16 mouse cellular contexts compared by ENCODE assay signal in the genomic region with DNA sequence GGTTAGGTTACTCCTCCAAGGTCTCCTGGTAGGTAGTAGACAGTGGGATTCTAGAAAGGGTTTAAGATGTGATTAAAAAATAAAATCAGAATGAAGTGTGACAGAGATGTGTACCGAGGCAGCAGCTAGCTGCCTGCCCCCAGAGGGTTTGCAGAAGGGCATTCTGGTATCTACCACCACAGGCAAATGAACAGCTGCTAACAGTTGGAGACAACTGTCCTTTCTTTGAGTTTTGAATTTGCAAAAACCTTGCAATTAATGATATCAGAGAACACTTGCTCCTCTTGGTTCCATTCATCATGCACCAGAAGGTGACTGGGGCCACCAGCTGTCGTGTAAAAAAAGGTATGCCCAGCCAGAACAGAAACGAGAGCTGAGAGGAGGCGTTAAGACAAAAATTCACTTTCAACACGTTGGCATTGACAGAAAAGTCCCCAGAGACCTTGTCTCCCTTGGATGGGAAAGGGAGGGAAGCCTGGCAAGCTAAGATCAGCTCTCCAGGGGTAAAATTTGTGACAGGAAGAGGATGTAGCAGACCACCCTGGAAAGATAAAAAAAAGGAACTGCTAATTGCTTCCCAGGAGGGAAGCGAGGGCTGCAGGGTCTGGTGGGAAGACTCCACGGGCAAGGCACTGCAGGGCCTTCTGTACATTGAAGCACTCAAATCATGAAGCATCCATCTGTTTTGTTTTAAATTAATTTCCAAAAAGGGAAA. TPM values are rescaled to one million over a fixed set of nuclear protein-coding genes. Genes with fewer than 3 reads are reported as not detected.
A peak's percentile ranks its signal among the peaks of the same experiment; 100 is the strongest.
DNase-seq lines count a peak whose midpoint lies in the region; ATAC-seq and TF ChIP-seq lines count a peak whose summit lies in the region.
"Had no signal": no experiment of that assay in that cellular context is flagged by ENCODE, and none has a peak within 500 bp of the region (broad histone marks: within the 10 kb centered on the region; RNA-seq: fewer than 3 reads in every experiment).

No protein-coding gene starts in this region.

- H3K9ac ChIP-seq in forebrain, embryonic 14.5 days (ENCODE audit: low read length) = no peak overlapping the region
- H3K9ac ChIP-seq in forebrain, embryonic 11.5 days (ENCODE audit: low read length) = no peak overlapping the region
- H3K9ac ChIP-seq in midbrain, embryonic 13.5 days (replicated peaks) = no peak overlapping the region
- H3K9ac ChIP-seq in midbrain, embryonic 11.5 days (ENCODE audit: low read length) = no peak overlapping the region
- H3K9ac ChIP-seq in forebrain, embryonic 16.5 days (replicated peaks; ENCODE audit: low read depth, low read length) = no peak overlapping the region
- H3K9ac ChIP-seq: kidney, embryonic 15.5 days; lung, embryonic 15.5 days had no signal

- no peak overlapping the region for H3K4me2 ChIP-seq in forebrain, embryonic 14.5 days (ENCODE audit: low read length)
- no peak overlapping the region for H3K4me2 ChIP-seq in forebrain, embryonic 11.5 days (ENCODE audit: low read depth, low read length, severe bottlenecking)
- H3K4me2 ChIP-seq in midbrain, embryonic 13.5 days (replicated peaks) = no peak overlapping the region
- H3K4me2 ChIP-seq in midbrain, embryonic 11.5 days = no peak overlapping the region
- no peak overlapping the region for H3K4me2 ChIP-seq in forebrain, embryonic 16.5 days (ENCODE audit: low read length)
- H3K4me2 ChIP-seq in myocyte (ENCODE audit: low read depth) = peak overlapping the region; percentile 73
- H3K4me2 ChIP-seq: kidney, embryonic 15.5 days; lung, embryonic 15.5 days had no signal

- no peaks in the 10 kb centered on the region for H3K9me3 ChIP-seq in forebrain, embryonic 14.5 days (replicated peaks; ENCODE audit: control insufficient read depth, low read length)
- no peaks in the 10 kb centered on the region for H3K9me3 ChIP-seq in forebrain, embryonic 11.5 days (ENCODE audit: control insufficient read depth, low read length)
- no peaks in the 10 kb centered on the region for H3K9me3 ChIP-seq in midbrain, embryonic 13.5 days
- no peaks in the 10 kb centered on the region for H3K9me3 ChIP-seq in midbrain, embryonic 11.5 days (ENCODE audit: control insufficient read depth, low read length)
- H3K9me3 ChIP-seq in forebrain, embryonic 16.5 days (ENCODE audit: control insufficient read depth, low read length) = no peaks in the 10 kb centered on the region
- H3K9me3 ChIP-seq: kidney, embryonic 15.5 days; lung, embryonic 15.5 days had no signal

- peaks cover 8% of the 10 kb centered on the region; the same call in 1 of the 2 replicates for H3K4me1 ChIP-seq in forebrain, embryonic 14.5 days (ENCODE audit: control insufficient read depth, insufficient read depth, low read length)
- no peaks in the 10 kb centered on the region for H3K4me1 ChIP-seq in forebrain, embryonic 11.5 days (replicated peaks; ENCODE audit: control insufficient read depth, insufficient read depth, low read length)
- H3K4me1 ChIP-seq in midbrain, embryonic 13.5 days (replicated peaks) = peaks cover 6% of the 10 kb centered on the region; the same call in 1 of the 2 replicates
- no peaks in the 10 kb centered on the region for H3K4me1 ChIP-seq in midbrain, embryonic 11.5 days (ENCODE audit: control insufficient read depth, insufficient read depth, low read length)
- peaks cover 9% of the 10 kb centered on the region for H3K4me1 ChIP-seq in forebrain, embryonic 16.5 days (replicated peaks; ENCODE audit: control insufficient read depth, insufficient read depth, low read length)

- H3K27ac ChIP-seq in forebrain, embryonic 14.5 days (ENCODE audit: low read depth, low read length) = peak overlapping the region; percentile 68; the same call in 1 of the 2 replicates
- no peak overlapping the region for H3K27ac ChIP-seq in forebrain, embryonic 11.5 days (ENCODE audit: low read depth, low read length)
- H3K27ac ChIP-seq in midbrain, embryonic 13.5 days = 0 out of 2 replicates have a peak overlapping the region, but pooled peaks have one; percentile 5
- no peak overlapping the region for H3K27ac ChIP-seq in midbrain, embryonic 11.5 days (ENCODE audit: low read depth, low read length)
- peak overlapping the region; percentile 50 for H3K27ac ChIP-seq in forebrain, embryonic 16.5 days (ENCODE audit: low read length)
- H3K27ac ChIP-seq: kidney, embryonic 15.5 days; lung, embryonic 15.5 days had no signal

- H3K79me2 ChIP-seq in myocyte (ENCODE audit: control insufficient read depth, insufficient read depth) = no peaks in the 10 kb centered on the region

- intact Hi-C loops in left cerebral cortex, postnatal 14 days (cut with DNase I) = no loop called here

- H3K4me3 ChIP-seq in forebrain, embryonic 14.5 days (ENCODE audit: low read depth, low read length) = no peak overlapping the region
- H3K4me3 ChIP-seq in forebrain, embryonic 11.5 days (ENCODE audit: low read depth, low read length) = no peak overlapping the region
- no peak overlapping the region for H3K4me3 ChIP-seq in midbrain, embryonic 13.5 days (replicated peaks)
- no peak overlapping the region for H3K4me3 ChIP-seq in midbrain, embryonic 11.5 days (ENCODE audit: low read depth, low read length)
- H3K4me3 ChIP-seq in forebrain, embryonic 16.5 days (replicated peaks; ENCODE audit: low read length) = no peak overlapping the region
- H3K4me3 ChIP-seq in myocyte = no peak overlapping the region
- H3K4me3 ChIP-seq: kidney, embryonic 15.5 days; lung, embryonic 15.5 days had no signal

- TF ChIP-seq POLR2A in myocyte (IDR thresholded peaks at IDR 0.05; ENCODE audit: insufficient read length, low read depth) = no peak

- peak; percentile 56 for DNase-seq in forebrain, embryonic 14.5 days (ENCODE audit: low spot score)
- no peak for DNase-seq in forebrain, embryonic 11.5 days (ENCODE audit: low spot score)
- no peak for DNase-seq in midbrain, embryonic 11.5 days (ENCODE audit: low spot score, missing footprints)
- no peak for DNase-seq in adrenal gland, postnatal 14 days
- no peak for DNase-seq in left cerebral cortex, postnatal 14 days (ENCODE audit: low spot score in 2 of 2)
- DNase-seq: adrenal gland, adult 8-10 months; cerebellum, adult 18-20 months; gastrocnemius, postnatal 25 days; heart, postnatal 36 days; thymus, postnatal 25 days had no signal

- peak; percentile 67 for ATAC-seq in forebrain, embryonic 14.5 days
- ATAC-seq in forebrain, embryonic 11.5 days (replicated peaks; ENCODE audit: low FRiP score) = no peak
- peak; percentile 50; the same call in 1 of the 2 replicates for ATAC-seq in midbrain, embryonic 13.5 days
- ATAC-seq in midbrain, embryonic 11.5 days (ENCODE audit: low FRiP score) = no peak
- ATAC-seq in forebrain, embryonic 16.5 days = no peak
- ATAC-seq: Patski had no signal

- H3ac ChIP-seq in myocyte (ENCODE audit: control insufficient read depth, insufficient read length) = no peak overlapping the region

- 35% methylated on average over 7 of the region's 7 CpGs for WGBS in forebrain, embryonic 14.5 days
- WGBS in forebrain, embryonic 11.5 days = 56% methylated on average over 7 of the region's 7 CpGs
- 37% methylated on average over 7 of the region's 7 CpGs for WGBS in midbrain, embryonic 13.5 days
- 58% methylated on average over 7 of the region's 7 CpGs for WGBS in midbrain, embryonic 11.5 days
- WGBS in forebrain, embryonic 16.5 days = 29% methylated on average over 7 of the region's 7 CpGs

- no peaks in the 10 kb centered on the region for H3K36me3 ChIP-seq in forebrain, embryonic 14.5 days (ENCODE audit: control insufficient read depth, insufficient read depth, low read length)
- no peaks in the 10 kb centered on the region for H3K36me3 ChIP-seq in forebrain, embryonic 11.5 days (ENCODE audit: control insufficient read depth, insufficient read depth, low read length)
- H3K36me3 ChIP-seq in midbrain, embryonic 13.5 days = no peaks in the 10 kb centered on the region
- H3K36me3 ChIP-seq in midbrain, embryonic 11.5 days (ENCODE audit: control insufficient read depth, insufficient read depth, low read length) = no peaks in the 10 kb centered on the region
- H3K36me3 ChIP-seq in forebrain, embryonic 16.5 days (ENCODE audit: control insufficient read depth, insufficient read depth) = no peaks in the 10 kb centered on the region
- H3K36me3 ChIP-seq in myocyte (ENCODE audit: control insufficient read depth, insufficient read depth) = peaks cover 1% of the 10 kb centered on the region
- H3K36me3 ChIP-seq: kidney, embryonic 15.5 days; lung, embryonic 15.5 days had no signal

- H3K27me3 ChIP-seq in forebrain, embryonic 14.5 days (replicated peaks; ENCODE audit: control insufficient read depth, insufficient read depth, low read length) = no peaks in the 10 kb centered on the region
- H3K27me3 ChIP-seq in forebrain, embryonic 11.5 days (ENCODE audit: control insufficient read depth, insufficient read depth, low read length) = no peaks in the 10 kb centered on the region
- no peaks in the 10 kb centered on the region for H3K27me3 ChIP-seq in midbrain, embryonic 13.5 days
- no peaks in the 10 kb centered on the region for H3K27me3 ChIP-seq in midbrain, embryonic 11.5 days (ENCODE audit: control insufficient read depth, insufficient read depth, low read length)
- no peaks in the 10 kb centered on the region for H3K27me3 ChIP-seq in forebrain, embryonic 16.5 days (replicated peaks; ENCODE audit: control insufficient read depth, insufficient read depth, low read length)
- H3K27me3 ChIP-seq in myocyte (ENCODE audit: control insufficient read depth, insufficient read depth, insufficient read length) = no peaks in the 10 kb centered on the region
- H3K27me3 ChIP-seq: kidney, embryonic 15.5 days; lung, embryonic 15.5 days had no signal

TF ChIP-seq in myocyte, 11 proteins besides CTCF, POLR2A, EP300 and RAD21:
- TF ChIP-seq MYOG (IDR thresholded peaks at IDR 0.05; ENCODE audit: control insufficient read depth in 1 of 3, insufficient read depth in 1 of 3, insufficient read length in 2 of 3, low read depth in 2 of 3) (peak; percentile 22 to 75 (median 70)), MYOD1 (IDR thresholded peaks at IDR 0.05; ENCODE audit: control insufficient read depth in 1 of 3, insufficient read length in 2 of 3, low read depth in 2 of 3) (peak; percentile 22 to 68 (median 67)), TCF12 (IDR thresholded peaks at IDR 0.05; ENCODE audit: insufficient read depth, poor library complexity, severe bottlenecking) (peak; percentile 79), MAX (IDR thresholded peaks at IDR 0.05; ENCODE audit: low read depth) (no peak)

RNA-seq across cellular contexts. Expression of a gene that starts 24.6 kb away (rescaled TPM):
- 93.0 and 112 TPM in 2 replicates for polyA plus RNA-seq in forebrain, embryonic 14.5 days (2014; fragmentation: Nextera tagmentation; extraction: Ambion mirVana)
- polyA plus RNA-seq in forebrain, embryonic 11.5 days (2014; fragmentation: Nextera tagmentation; extraction: Ambion mirVana) = 73.8 and 82.0 TPM in 2 replicates
- polyA plus RNA-seq in midbrain, embryonic 13.5 days (2015; fragmentation: Nextera tagmentation; extraction: Ambion mirVana) = 132 and 143 TPM in 2 replicates
- polyA plus RNA-seq in midbrain, embryonic 11.5 days (2014; fragmentation: Nextera tagmentation; extraction: Ambion mirVana) = 85.1 and 91.9 TPM in 2 replicates
- polyA plus RNA-seq in forebrain, embryonic 16.5 days (2015; fragmentation: Nextera tagmentation; extraction: Ambion mirVana) = 132 and 135 TPM in 2 replicates
- polyA plus RNA-seq in myocyte (2012; fragmentation: generic; extraction: Trizol) = 7.8 TPM
- total RNA-seq in adrenal gland, postnatal 14 days (2021) = 28.6 and 30.3 TPM in 2 replicates
- total RNA-seq in left cerebral cortex, postnatal 14 days (2021) = 10 to 100 TPM; 43.3 to 54.7 TPM

Comparison
In these comparisons a context has a peak if more than half of its experiments do, and no peak if none do; other contexts are left out.
1. ATAC-seq: peak in forebrain, embryonic 14.5 days (single experiment) and midbrain, embryonic 13.5 days (single experiment); none in forebrain, embryonic 11.5 days (single experiment), midbrain, embryonic 11.5 days (single experiment) and forebrain, embryonic 16.5 days (single experiment).
2. H3K27ac ChIP-seq: peak in forebrain, embryonic 14.5 days (single experiment), midbrain, embryonic 13.5 days (single experiment) and forebrain, embryonic 16.5 days (single experiment); none in forebrain, embryonic 11.5 days (single experiment) and midbrain, embryonic 11.5 days (single experiment).